Mouse (Mus musculus) CD4-positive, CD25-positive, alpha-beta regulatory T cell, adult 4 months (primary cell): ENCODE data around the gene Psmc6. TPM values are rescaled to one million over a fixed set of nuclear protein-coding genes. Genes with fewer than 3 reads are reported as not detected.

ENCODE experiments used
- ATAC-seq: one replicate; pipeline ENCODE4 v1.8.0; 2017
- polyA plus RNA-seq, 2 experiments: library from polyadenylated mRNA; unstranded; fragments of 100-300 nt; shearing (Covaris generic); gene quantifications; one replicate each; pipeline ENCODE4 v1.2.1; 2017

Gene Psmc6
- 100 to 1,000 TPM; 131 to 179 TPM for polyA plus RNA-seq

DNA sequence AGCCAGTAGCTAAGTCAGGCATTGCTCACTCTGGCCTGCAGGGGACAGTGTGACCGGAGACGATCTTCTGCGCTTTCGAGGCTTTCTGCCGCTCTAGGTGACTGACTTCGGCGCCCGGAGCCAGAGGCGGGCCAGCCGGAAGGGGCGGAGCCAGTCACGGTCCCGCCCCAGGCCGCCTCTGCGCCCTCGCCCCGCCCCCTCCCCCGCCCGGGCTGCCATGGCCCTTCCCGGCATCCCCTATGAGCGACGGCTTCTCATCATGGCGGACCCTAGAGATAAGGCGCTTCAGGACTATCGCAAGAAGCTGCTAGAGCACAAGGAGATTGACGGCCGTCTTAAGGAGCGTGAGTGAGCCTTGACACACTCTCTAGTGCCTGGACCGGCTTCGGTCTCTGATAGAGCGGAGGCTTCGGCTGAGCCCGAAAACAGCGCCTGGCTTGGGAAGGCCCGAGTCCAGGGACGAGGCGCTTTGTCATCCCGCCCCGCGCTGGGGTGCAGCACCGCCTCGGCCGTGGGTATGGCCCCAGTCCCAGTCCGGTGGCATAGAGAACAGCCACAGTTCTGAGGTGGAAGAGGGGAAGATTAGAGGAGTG is at the start of gene Psmc6:
TSS of gene Psmc6 (plus strand) at position 200 of the 593 bp plus-strand sequence.
- ATAC-seq = peak; percentile 95

DNA sequence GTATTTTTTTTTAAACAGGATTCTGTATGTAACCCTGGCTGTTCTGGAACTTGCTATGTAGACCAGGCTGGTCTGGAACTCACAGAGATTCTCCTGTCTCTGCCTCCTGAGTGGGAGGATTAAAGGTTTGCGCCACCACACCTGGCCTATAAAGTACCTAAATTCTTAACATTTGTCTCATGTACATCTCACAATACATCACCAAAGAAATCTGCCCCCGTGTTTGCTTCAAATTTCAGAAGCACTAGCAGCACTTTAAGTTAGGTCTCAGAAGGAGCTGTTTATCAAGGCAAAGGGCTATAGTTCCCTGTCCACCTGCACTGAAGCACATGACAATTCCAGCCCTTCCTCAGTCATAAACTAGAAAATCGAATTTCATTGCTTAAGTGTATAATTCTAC is 47.5 kb upstream of the Psmc6 start:
- ATAC-seq = no peak

DNA sequence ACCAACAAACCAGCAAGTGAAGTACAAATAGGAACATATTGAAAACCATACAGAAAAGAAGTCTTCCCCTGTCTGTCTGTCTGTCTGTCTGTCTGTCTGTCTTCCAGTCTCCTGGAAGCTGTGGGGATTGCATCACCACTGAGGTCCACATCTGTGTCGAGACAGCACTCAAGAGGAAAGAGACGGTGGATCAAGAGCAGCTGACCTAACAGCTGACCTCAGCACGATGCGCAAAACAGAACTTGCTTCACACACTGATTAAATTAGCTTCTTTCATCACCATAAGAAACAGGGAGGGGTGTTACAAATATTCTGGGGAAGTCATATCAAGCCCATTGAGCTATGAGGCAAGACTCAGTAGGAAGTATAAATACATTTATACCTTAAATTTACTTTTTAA is 38.0 kb upstream of the Psmc6 start:
- ATAC-seq = no peak

DNA sequence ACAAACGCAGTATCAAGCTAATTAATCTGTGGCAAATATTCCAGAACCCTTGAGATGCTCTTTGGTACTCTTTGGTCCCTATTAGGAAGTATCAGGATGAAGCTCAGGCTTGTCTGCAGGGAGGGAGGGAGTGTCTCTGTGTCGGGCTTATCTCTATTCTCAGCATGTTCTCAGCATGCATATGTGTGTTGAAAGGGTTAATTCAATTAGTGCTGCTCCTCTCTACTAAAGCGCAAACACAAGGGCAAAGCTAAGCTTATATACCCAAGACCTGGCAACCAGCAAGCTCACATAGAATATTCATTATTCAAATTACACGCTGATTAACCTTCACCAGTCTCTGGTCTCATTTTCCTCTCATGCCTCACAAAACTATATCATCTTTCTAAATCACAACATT is 25.6 kb upstream of the Psmc6 start:
- no peak for ATAC-seq

DNA sequence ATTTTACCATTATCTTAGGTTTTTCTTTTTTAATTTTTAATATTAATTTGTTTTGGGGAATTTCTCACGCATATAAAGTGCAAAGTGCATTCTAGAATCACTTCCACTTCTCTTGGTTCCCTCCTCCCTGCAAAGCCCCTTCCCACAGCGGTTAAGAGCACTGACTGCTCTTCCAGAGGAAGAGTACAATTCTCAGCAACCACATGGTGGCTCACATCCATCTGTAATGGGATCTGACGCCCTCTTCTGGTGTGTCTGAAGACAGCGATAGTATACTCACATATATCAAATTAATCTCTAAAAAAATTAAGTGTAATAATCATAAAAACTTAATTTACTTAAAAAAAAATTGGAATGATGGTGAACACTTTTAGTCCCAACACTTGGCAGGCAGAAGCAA is 25.2 kb upstream of the Psmc6 start:
- ATAC-seq = no peak

DNA sequence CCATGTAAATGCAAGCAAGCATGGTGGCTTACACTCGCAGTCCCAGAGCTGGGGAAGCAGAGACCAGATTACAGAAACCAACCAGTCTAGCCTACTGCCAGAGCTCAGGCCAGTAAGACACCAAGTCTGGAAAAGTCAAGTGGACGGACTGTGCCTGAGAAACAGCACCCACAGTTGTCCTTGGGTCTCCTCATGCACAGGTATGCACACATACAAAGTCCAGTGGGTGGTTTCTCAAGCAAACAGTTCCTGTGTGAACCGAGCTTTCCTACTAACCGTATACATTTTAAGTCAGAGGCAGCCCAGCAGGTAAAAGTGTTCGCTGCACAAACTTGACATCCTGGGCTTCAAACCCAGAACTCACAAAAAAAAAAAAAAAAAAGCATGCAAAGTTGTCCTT is 23.7 kb upstream of the Psmc6 start:
- no peak for ATAC-seq

DNA sequence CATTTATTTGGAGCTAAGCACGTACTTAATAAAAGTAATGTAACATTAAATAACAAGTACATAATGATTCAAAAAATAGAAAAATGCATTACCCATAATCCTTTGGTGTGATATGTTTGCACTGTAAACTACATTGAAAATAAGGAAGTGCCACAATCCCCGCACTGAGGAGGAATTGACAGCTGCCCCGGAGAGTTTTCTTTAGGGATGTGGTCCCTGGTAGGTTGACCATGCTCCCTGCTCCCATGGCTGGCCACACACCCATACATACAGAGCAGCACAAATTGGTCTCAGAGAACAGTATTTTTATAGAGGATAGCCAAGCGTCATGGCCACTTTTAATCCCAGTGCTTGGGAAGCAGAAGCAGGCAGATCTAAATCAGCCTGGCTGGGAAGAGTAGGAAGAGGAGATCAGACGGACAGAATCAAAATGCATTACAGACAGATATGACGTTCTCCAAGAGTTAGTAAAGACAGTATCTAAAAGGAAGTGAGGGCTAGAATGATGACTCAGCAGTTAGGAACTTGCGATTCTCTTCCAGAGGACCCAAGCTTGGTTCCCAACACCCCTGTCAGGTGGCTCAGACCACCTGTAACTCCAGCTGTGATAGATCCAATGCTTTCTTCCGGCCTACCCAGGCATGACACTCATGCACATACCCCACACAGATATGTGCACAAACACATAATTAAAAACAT is 21.8 kb upstream of the Psmc6 start:
- ATAC-seq = no peak

DNA sequence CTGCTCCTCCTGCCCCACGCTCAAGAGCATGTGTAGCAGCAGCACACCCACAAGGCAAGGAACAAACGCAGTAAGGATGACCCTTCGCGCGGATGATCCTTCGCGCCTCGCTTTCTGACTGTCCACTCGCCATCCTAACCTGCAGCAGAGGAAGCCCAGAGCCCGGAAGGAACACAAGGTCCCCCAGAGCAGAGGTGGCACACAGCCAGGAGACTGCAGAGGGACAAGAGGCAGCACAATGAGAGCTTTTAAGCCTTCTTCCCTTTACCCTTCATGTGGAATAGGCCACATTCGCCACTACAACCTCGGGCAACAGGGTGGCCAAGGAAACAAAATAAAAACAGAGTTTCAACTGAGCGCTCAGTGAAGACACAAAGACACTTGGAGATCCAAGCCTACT is 19.9 kb upstream of the Psmc6 start:
- no peak for ATAC-seq

DNA sequence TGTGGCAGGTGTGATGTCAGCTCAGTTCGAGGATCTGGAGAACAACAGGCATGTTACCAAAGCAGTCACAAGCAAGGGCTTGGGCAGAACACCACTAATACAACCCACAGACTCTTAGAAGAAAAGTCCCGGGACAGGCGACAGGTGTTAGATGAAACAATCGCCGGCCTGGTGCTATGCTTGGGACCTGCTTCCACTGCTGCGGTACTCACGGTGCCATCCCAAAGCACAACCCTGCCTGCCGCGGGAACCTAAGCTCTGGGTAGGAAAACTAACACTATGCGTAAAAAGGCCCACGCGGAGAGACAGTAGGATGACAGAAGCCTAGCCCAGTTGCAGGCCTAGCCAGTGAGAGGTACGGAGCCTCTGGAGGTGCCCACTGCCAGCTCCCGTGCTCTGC is 19.5 kb upstream of the Psmc6 start:
- ATAC-seq = no peak

DNA sequence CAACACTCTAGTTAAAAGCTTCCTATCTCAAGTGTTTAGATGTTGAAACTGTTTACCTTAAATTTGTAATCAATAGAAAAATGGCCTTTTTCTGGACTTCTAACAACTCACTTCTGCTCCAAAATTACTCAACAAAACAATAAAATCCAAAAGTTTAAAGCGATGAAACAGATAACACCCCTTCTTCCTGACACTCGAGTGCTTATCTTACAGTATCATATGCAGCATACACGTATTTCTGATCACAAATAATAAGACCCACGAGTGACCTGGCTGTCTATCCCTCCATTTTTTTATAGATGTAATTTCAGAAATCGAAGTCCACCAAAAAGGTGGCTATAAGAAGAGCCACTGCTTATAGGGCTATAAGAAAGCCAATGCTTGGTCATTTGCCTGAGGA is 12.7 kb upstream of the Psmc6 start:
- no peak for ATAC-seq

DNA sequence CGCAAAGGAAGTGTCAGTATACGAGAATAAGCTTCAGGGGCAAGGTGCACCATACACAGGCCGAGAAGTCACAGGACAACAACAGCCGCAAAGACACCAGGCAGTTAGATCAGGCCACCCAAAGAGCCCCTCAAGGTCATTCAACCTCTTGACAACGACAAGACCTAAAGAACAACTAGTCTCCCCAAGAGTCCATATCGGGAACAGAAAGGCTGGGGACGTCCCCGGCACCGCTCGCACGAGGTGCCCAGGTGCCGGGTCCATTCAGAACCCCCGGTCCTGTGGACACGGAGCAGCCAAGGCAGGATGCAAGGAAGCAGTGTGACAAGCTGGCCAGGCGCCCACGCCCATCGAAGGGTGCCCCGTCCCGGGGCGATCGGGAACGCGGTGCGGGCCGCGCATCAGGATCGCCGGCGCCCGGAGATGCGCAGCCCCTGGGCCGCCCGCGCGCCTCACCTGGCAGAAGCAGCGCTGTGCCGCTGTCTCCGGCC is 11.6 kb upstream of the Psmc6 start:
- peak; percentile 34 for ATAC-seq

DNA sequence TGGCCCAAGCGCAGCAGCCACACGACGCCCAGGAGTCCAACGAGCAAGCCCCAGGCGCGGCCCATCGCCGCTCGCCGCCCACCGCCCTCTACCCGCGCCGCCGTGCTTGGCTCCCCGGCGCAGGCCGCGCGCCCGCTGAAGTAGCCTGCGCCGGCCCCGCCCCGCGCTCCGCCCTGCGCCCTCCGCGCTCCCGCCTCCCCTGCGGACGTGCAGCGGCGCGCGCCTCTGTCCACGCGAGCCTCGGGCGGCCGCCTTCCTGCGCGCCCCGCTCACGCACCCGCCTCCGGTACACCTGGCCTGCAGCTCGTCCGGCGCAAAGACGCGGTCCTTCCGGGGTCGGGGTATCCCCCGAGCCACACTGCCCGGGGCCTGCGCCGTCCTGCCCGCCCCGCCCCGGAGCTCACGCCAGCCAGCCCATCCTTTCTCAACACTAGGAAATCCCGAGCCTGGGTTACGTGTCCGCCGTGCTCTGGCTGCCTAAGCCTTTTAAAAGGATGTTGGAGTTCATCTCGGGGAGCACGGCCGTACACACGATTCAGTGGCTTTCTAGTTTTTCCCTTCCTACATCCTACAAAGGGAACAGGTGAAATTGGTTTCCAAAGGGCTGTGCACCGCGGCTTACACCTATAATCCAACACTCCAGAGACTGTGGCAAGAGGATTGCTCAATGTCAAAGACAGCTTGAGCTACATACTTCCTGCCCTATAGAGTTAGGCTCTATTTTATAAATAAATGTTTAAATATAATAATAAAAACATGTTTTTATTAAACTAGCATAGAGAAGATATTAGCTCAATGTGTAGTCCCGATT is 11.0 kb upstream of the Psmc6 start, which contains the start of gene Ero1l:
TSS of gene Ero1l (minus strand) at position 346 of the 811 bp plus-strand sequence.
- ATAC-seq = peak; percentile 82

DNA sequence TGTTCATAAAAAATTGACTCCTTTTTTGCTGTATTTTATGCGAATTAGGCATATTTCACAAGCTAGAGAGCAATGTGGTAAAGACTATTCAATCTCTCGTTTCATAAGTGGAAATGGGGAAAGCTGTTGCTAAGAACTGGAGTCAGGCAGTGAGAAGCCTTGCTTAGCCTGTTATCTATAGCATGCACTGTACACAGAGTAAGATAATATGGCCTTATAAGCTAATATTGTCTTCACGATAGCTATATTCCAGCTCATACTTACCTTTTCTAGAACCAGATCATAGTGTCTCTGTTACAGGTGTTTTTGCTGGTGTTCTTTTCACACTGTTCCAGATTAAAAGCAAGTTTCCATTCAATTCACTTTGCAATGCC is 10.4 kb upstream of the Psmc6 start:
- no peak for ATAC-seq

DNA sequence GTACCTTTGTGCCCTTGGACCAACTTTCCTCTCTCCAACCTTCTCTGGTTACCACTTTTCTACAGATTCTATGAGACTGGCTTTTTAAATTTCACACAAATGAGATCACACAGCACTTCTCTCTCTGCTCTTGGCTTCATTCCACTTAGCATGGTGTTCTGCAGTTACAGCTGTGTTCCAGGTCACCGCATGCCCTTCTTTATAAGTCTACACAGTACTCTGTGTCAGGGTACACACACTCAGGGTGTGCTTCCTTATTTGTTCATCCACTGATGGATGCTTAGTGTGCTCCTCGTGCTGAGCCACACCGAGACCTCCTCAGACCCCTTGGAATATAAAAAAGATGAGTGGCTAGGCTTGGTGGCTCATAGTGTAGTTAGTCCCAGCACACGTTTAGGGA is 9.5 kb upstream of the Psmc6 start:
- no peak for ATAC-seq

DNA sequence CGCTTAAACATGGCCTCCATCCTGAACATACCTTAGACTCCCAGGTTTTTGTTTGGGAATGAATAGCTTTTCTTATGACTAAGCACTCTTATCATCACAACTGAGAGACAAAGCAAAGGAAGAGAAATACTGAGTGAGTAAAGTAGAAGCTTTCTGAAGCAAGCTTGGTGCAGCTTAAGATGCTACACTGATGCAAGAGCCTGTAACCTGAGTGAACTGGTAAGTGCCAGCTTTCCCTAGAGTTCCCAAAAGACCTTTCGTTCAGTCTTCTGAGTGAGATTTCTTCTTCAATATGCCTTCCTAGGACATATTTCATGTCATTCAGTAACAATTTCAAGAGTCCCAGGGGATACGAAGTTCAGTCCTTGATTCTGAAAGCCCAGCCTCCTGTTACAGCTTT is 8.5 kb upstream of the Psmc6 start:
- no peak for ATAC-seq

DNA sequence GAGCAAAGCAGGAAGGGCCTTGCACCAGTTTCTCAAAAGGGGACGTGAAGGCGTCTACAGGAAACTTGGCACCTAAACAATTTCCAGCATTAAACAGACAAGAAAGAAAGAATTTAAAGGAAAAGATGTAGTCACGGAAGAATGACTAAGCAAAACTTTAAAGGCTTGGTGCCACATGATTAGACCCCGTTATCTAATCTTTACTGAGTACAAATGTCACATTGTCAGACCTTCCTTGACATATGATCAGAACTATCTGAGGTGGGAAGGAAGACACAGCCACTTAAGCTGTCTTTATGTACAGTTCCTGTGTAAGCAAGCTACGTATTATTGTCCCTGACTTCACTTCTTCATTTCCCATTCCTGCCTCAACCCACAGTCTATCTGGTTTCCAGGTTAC is 8.0 kb upstream of the Psmc6 start:
- ATAC-seq = no peak

DNA sequence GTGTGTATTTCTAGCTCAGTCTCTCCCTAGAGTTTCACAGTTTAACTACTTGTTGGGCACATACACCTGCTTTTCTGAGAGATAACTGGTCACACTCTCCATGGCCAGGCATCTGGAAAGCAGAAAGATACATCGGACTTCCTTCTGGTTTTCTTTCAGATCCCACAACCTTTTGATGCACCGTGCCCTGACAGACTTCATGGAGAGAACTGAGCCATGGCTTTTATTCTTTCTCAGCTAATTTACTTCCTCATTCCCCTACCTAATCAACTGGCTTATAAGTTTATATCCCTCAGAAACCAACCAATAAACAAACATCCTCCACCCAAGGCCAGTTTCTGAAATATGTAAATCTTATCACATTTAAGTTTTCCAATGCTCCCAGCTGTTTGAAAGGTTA is 7.1 kb upstream of the Psmc6 start:
- no peak for ATAC-seq

DNA sequence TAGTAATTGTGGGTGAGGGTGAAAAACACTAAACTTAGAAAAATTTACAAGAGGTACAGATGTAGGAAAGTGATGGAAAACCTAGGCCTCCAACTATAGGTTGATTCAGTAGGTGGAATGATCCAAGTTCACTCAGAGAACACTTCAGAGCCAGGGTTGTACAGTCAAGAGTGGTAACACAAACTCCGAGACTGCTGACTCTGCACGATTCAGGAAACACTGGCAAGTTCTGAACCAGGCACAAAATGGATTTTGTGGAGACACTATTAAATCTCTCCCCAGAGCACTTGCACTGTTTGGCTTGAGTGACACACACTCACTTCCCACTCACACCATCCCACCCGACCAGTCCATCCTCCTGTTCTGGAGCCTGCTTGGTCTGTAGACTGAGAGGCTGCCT is 6.3 kb upstream of the Psmc6 start:
- no peak for ATAC-seq

DNA sequence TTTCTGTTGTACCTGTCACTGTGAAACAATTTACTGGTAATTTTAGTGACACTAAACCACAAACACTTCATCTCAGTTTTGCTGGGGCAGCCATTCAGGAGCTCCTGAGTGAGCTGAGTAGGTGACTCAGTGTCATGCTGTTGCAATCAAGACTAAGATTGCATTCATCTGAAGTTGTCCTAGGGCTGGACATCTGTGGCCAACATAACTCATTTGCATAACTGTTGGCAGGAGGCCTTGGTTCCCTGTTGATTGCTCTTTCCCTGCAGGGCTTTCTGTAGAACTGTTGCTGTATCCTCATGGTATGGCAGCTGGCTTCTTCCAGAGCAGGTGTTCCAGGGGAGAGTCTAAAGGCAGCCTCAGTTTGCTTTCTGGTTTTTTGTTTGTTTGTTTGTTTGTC is 4.1 kb upstream of the Psmc6 start:
- no peak for ATAC-seq

DNA sequence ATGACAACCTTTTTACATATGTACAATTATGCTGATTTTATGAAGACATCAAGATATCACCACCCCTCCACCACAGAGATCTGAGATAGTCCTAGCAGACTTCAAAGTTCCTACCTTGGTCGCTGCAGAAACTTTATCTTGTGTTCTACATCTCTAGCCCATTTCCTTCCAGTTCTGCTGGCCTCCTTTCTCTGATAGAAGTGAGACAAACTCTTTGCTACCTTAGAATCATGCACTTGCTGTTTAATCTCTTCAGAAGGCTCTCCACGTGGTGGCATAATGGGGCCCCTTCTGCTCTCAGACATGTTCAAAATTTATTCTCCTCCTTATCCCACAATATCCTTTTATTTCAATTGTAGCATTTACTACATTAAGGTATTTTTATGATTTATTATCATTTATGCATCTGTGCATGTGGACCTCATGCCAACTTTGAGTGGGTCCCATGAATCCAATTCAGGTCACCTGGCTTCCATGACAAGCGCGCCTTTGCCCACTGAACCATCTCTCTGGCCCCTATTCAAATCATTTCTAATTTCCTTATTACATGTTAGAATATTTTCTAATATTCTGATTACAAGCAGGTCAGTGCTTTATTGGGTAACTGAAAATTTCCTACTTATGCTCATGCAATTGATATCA is 1.4 kb upstream of the Psmc6 start:
- ATAC-seq = no peak

DNA sequence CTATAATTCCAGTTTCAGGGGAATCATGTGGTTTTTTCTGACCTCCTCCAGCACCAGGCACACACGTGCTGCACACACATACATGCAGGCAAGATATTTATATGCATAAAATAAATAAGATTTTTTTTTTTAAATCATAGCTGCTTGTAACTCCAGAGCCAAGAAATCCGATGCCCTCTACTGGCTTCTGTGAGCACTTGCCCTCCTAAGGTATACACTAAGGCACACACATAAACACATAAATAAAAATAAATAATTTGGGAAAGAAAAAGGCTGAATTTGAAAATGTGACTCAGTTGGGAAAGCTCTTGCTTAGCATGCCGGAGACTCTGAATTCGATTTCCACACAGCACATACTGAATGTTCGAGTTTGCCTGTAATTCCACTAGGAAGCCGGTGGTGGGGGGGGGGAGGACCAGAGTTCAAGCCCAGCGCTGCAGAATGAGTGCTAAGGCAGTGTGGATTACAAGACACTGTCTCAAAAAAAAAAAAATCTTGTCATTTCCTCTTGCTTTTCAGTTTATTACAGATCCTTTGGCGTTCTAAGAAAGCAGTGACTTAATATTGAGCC is 485 bp upstream of the Psmc6 start:
- ATAC-seq = peak; percentile 2

DNA sequence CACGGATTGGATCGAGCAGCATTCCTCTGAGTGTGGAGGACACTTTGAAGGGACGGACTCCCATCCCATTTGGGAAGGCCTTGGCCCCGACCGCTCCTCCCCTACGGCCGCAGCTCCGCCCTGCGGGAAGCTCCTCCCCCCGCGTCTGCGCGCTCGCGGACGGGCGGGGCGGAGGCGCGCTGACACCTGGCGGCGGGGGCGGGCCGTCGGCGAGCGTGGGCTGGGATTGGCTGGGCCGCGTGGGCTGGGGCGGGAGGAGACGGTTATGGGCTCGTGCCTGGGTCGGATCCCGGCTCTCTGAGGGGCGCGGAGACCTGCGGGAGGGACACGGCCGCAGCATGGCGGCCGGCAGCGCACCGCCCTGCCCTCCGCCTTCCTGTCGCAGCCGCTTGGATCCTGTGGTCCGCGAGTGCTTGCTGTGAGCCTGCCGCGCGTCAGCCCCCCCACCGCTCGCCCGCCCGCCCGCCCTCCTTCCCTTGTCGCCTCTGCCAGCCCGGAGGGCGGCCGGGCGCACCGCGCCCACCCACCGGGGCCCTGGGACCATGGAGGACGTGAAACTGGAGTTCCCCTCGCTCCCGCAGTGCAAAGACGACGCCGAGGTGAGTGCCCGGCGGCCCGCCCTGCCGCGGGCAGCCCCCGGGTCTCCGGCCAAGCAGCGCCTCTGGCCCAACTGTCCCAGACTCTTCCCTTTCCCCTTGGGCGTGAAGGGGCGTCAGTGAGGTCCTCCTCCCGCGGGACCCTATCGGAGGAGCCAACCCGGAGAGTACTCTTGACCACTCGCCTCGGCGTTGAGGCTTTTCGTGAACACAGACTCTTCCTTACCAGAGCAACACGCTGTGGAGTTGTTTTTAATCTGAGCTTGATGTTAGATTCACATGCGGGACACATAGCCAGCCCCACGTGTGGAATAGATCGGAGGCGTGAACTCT is 21.6 kb downstream of the Psmc6 start, which contains the start of gene Styx:
TSS of gene Styx (plus strand) at position 163 of the 929 bp plus-strand sequence.
- ATAC-seq = peak; percentile 91
